Mouse (Mus musculus) left cerebral cortex, adult 8-10 months (tissue): Measurements from ENCODE around the gene Cbl. TPM values are rescaled to one million over a fixed set of nuclear protein-coding genes. Genes with fewer than 3 reads are reported as not detected.

Experiments used
- DNase-seq, 2 experiments: peaks; one replicate each; pipeline ENCODE4 v3.0.0; 2022; ENCODE audit warnings: low spot score in 2 of 2
- total RNA-seq, 4 experiments: library from RNA; stranded (reverse); gene quantifications; 2 replicates each; pipeline ENCODE4 v1.2.4; 2022

Gene Cbl
- total RNA-seq, 4 experiments from 2014 or later, result 48.8 to 55.0 (median 52.5) TPM

DNA sequence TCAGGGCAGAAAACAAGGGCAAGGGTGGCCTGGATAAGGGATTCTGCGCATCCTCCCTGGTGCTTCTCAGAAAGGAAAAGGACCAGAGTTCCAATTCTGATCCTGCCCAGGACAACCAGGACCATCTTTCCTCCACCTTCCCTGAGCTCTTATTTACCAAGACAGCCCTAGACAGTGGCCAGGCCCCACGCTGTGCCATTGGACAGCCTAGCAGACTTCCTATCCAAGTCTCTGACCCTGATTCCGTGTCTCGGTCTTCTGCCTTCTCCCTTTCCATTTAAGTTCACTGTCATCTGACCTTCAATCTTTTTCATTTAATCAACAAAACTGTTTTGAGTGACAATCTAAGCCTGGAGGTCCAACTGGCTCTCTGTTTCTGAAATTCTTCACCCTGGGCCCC lies 127.3 kb downstream of the Cbl start:
- no peak for DNase-seq

- DNase-seq, result no peak
These were observed 127.7 kb downstream of the Cbl start for GRCm38 (mm10) chr9:44106182-44106581.

DNA sequence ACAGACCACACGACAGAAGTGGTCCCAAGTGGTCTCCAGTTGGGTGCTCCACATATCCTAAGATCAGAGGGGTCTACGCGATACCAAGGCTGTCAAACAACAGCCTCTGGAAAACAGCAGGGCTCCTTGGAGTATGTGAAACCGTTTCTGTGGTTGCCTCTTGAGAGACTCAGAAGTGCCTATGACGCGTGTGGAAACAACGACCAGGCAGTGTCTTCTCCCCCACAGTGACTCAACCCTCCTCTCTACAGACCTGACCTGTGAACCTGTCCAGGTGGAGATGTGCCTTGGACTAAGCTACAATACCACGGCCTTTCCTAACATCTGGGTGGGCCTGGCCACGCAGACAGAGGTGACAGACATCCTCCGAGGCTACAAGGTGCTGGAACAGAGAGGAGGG lies 128.1 kb downstream of the Cbl start:
- DNase-seq, result no peak

DNA sequence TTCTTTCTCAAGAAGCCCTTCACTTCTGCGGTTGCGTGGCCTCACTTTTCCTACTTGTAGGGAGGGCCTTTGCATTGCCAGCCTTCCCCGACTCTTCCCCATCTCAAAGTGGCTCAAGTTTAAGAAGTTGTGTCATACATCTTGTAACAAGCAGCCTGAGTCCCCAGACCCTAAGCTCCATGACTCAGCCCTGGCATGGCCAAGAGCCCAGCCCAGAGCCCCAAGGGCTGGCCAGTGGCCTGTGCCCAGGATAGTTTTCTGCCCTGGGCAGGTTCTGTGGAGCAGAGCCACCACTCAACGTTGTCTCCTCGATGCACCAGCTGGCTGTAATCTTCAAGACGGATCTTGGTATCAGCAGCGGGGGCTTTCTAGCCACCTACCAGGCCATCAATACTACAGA lies 129.0 kb downstream of the Cbl start:
- DNase-seq, result no peak

- no peak for DNase-seq
These were observed 132.4 kb downstream of the Cbl start, which contains the start of gene Mfrp for GRCm38 (mm10) chr9:44101490-44101889. Mfrp (plus strand) TSS chr9:44101729.

GRCm38 (mm10) chr9:44096536-44096935 lies 137.3 kb downstream of the Cbl start:
- peak; percentile 25 to 72 for DNase-seq

GRCm38 (mm10) chr9:44095781-44096180 lies 138.1 kb downstream of the Cbl start:
- DNase-seq, result no peak

DNA sequence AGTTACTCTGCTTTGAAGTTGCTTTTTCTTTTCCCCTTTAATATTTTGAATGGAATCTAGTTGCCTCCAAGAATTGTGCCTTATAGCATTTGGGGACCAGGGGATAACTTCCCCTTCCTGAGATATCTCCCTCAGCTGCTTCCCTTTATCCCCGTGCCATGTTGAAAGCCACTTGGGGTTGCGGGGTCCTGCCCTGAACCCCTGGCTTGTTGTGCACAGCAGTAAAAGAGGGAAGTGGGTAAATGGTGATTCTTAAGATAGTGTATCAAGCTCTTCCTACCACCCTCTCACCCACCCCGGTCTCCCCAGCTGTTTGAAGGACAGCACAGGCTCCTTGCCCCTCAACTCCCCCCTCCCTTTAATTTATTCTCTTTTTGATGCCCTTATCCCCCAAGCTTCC lies 139.1 kb downstream of the Cbl start:
- no peak for DNase-seq

DNA sequence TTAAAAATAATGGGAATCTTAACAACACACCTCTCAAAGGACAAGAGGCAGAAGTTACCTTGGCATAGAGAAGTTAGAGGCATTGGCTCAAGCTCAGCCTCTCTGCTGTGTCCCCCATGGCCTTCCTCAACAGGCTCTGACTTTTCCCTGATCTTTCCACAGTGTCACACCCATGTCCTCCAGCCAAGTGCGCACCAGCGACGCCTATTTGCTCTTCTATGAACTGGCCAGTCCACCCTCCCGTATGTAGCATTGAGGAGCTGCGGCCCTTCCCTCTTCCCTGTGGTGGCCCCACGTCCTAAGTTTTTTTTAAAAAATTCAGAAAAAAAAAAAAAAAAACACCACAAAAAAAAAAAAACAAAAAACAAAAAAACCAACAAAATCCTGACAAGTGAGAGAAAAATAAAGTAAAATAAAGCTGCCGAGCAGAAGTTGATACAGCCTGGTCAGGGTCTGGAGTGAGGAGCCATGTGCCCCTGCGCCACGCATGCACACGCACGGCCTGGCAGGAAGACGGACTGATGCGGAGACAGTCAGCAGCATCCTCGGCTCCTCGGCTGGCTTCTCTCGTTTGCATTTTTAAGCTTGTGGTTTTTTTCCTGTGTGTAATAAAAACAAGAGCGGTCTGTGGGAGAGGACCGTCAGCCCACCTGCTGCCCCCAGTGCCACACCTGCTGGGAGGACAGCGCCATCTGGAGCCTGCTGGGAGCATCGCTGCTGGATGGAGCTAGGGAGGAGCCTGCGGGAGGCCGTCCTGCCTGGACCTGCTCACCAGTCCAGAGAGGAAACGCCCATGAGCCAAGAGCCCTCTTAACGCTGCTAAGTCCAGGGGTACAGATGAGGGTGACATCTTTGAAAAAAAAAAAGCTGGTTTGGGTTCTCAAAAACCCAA lies 140.0 kb downstream of the Cbl start:
- peak; percentile 70 to 80 for DNase-seq

Other genes with a start within 250 kb of the Cbl start
- gene Thy1, start 190.7 kb downstream of the Cbl start, total RNA-seq, result 1,000 to 10,000 TPM in 2 of 4 experiments, 100 to 1,000 TPM in 2; 845 to 4,044 (median 2,168) TPM
- gene Usp2, start 167.0 kb downstream of the Cbl start, total RNA-seq, result 100 to 1,000 TPM; 118 to 172 (median 123) TPM
- 1 to 10 TPM in 2 of 4 experiments, under 1 TPM in 2; 0.30 to 3.6 (median 0.95) TPM for gene Mfrp, start 132.3 kb downstream of the Cbl start, total RNA-seq
- gene C1qtnf5, start 126.8 kb downstream of the Cbl start, total RNA-seq, result 10 to 100 TPM; 24.1 to 32.7 (median 26.3) TPM
- gene Gm49380, start 120.5 kb downstream of the Cbl start, total RNA-seq, result under 1 TPM in 2 of 4 experiments, not detected in 2; 0.67 to 0.78 TPM
- gene Rnf26, start 120.5 kb downstream of the Cbl start, total RNA-seq, result 10 to 100 TPM; 26.9 to 33.4 (median 30.6) TPM
- 10 to 100 TPM; 12.0 to 15.2 (median 13.9) TPM for gene Mcam, start 99.6 kb downstream of the Cbl start, total RNA-seq
- 1 to 10 TPM; 1.6 to 3.9 (median 3.4) TPM for gene Ccdc153, start 6.6 kb upstream of the Cbl start, total RNA-seq
- gene Pdzd3, start 17.4 kb upstream of the Cbl start, total RNA-seq, result under 1 TPM; 0.38 to 0.76 (median 0.67) TPM
- gene Nlrx1, start 34.5 kb upstream of the Cbl start, total RNA-seq, result 10 to 100 TPM; 10.6 to 13.8 (median 11.8) TPM
- 10 to 100 TPM; 57.0 to 65.5 (median 58.8) TPM for gene Abcg4, start 54.6 kb upstream of the Cbl start, total RNA-seq
- gene Hinfp, start 71.6 kb upstream of the Cbl start, total RNA-seq, result 10 to 100 TPM; 30.2 to 34.9 (median 33.3) TPM
- 100 to 1,000 TPM; 201 to 282 (median 245) TPM for gene C2cd2l, start 86.2 kb upstream of the Cbl start, total RNA-seq
- 10 to 100 TPM; 15.2 to 16.9 (median 16.5) TPM for gene Dpagt1, start 92.0 kb upstream of the Cbl start, total RNA-seq
- 10 to 100 TPM; 45.6 to 48.7 (median 47.8) TPM for gene H2afx, start 100.6 kb upstream of the Cbl start, total RNA-seq
- 10 to 100 TPM; 19.4 to 21.5 (median 20.4) TPM for gene Hmbs, start 110.2 kb upstream of the Cbl start, total RNA-seq
- gene Vps11, start 127.6 kb upstream of the Cbl start, total RNA-seq, result 10 to 100 TPM; 61.9 to 66.7 (median 63.5) TPM
- gene Hyou1, start 145.4 kb upstream of the Cbl start, total RNA-seq, result 100 to 1,000 TPM; 106 to 115 (median 112) TPM
- 10 to 100 TPM; 30.5 to 34.1 (median 31.8) TPM for gene Slc37a4, start 162.8 kb upstream of the Cbl start, total RNA-seq
- gene Rps25, start 173.1 kb upstream of the Cbl start, total RNA-seq, result 100 to 1,000 TPM; 768 to 851 (median 802) TPM
- 10 to 100 TPM; 67.4 to 74.5 (median 72.5) TPM for gene Trappc4, start 173.6 kb upstream of the Cbl start, total RNA-seq
- 10 to 100 TPM; 17.6 to 25.7 (median 18.8) TPM for gene Ccdc84, start 184.5 kb upstream of the Cbl start, total RNA-seq
- not detected for gene Foxr1, start 207.1 kb upstream of the Cbl start, total RNA-seq
- gene Upk2, start 220.9 kb upstream of the Cbl start, total RNA-seq, result not detected
- gene Bcl9l, start 248.8 kb upstream of the Cbl start, total RNA-seq, result 10 to 100 TPM; 60.4 to 67.8 (median 61.9) TPM